Mouse (Mus musculus) right cerebral cortex, postnatal 14 days (tissue): ENCODE measurements around the gene Dmtf1.

Experiments
- DNase-seq: peaks from one replicate; pipeline ENCODE4 v3.0.0; 2022

Gene Dmtf1

DNA sequence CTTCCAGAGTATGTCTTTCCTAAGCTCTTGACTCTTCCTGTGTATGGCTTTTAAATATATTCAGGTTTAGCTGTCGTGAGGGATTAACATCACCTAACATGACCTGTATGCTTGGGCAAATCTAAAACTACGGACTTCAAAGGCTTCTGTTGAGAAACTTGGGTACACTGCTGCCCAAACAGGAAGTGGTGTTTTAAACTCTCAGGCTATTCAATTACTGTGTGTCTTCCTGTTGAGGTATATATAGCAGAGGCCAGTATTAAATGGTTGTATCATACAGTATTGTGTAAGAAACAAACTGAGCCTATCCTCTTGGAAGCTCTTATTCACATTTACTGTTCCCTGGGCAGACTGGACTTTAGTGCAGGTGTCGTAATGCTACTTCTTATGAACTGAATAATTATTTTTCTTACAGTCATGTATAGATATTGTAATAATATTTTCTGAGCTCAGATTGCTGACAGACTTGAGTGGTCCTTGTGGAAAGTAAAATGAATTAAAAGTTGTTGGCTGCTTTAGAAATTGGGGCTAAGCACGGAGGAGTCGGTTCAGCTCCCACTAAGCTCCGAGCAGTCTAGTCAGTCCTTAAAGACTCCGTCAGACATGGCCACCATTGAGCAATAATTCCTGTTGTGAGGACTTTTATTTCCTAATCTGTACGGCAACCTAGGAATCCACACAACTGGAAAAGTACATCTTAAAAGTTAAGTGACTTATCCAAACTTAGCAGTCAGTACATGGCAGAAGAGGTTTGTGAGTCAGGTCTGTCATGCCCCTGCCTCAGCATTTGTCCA, 54.1 kb downstream of the Dmtf1 start:
- no peak for DNase-seq

DNA sequence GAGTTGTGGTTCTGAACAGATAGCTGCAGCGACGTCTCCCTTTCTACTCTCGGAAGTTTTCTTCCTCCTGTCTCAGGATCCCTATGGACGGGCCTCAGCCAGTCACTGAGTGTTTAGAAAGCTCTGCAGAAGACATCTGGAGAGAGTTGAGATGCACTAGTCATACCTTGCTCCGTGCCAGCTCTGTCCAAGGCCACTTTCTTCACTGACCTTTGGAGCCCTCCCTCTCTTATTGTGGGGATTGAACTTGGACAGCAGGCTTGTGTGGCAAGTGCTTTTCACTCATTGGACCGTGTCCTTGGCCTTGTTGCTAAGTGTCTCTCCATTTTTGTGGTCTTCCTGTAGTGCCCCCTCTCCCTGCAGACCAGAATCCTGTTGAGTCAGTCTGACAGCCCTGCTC, 54.8 kb downstream of the Dmtf1 start:
- no peak for DNase-seq

DNA sequence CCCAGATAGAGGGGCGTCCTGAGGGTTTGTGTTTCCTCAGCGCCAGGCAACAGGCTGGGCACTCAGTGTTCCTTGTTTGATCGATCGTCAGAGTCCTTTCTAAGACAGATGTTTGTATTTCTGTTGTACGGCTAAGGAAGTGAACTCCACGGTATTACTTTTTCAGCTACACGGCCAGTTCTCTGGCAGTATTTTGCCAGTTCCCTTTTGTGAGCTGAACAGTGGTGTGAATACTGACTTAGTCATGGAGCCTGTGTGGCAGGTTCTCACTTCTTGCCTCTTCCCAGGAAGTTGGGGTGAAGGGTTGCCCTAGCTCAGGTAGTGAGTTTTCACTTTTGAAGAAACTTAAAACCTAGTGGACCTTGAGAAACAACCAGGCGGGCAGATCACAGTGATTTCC, 57.6 kb downstream of the Dmtf1 start:
- no peak for DNase-seq

DNA sequence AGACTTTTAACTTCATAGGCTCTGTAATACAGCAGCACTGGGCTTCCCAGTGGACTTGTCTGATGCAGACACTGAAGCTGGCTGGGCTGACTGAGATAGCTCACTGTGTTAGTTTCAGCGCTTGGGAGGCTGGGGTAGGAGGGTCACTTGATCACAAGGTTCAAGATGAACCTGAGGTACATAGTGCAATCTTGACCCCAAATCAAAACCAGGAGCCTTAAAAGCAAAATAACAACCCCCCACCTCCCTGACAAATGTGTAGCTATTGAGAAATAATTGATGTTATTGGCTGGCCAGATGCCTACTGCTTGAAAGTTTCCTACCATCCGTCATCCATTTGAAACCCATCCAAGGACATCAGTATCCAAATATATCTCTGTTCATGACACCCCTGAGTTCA, 58.9 kb downstream of the Dmtf1 start:
- DNase-seq: no peak

DNA sequence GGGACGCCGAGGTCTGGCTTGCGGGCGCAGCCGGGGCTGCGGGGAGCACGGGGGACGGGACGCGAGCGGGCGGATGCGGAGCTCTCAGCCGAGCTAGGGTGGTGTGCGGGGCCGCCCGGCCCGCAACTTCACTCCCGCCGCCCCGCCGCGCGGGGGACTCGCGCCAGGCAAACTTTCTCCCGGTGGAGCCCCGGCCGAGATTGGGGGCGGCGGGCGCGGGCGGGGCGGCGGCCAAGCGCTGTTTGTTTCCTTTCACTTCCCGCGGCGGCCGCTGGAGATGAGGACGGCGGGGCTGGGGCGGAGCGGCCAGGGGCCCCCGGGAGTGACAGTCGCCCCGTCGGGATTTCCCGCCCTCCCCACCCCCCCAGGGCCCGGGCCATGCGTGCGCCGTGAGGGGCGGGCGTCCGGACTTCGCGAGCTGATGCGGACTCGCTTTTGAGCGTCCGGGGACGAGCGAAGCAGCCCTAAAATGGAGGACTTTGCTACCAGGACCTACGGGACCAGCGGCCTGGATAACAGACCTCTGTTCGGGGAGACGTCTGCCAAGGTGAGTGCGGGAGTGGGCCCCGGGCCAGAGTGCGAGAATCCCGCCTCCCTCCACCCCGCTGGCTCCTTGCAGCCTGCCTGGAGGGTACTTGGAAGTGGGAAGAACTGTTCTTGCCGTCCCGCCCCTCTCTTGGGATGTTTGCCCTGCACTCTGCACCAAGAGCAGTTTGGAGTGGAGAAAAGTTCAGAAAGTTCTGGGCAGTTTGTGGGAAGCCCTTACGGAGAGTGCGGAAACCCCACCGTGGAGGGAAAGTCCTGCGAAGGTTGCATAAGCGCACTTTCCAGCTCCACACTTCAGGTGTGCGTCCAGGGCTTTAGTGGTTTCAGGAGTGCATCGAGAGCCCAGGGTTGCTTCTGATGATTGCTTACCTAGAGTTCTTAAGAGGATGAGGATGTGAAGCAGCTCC, 60.5 kb downstream of the Dmtf1 start:
- peak; percentile 25 for DNase-seq

DNA sequence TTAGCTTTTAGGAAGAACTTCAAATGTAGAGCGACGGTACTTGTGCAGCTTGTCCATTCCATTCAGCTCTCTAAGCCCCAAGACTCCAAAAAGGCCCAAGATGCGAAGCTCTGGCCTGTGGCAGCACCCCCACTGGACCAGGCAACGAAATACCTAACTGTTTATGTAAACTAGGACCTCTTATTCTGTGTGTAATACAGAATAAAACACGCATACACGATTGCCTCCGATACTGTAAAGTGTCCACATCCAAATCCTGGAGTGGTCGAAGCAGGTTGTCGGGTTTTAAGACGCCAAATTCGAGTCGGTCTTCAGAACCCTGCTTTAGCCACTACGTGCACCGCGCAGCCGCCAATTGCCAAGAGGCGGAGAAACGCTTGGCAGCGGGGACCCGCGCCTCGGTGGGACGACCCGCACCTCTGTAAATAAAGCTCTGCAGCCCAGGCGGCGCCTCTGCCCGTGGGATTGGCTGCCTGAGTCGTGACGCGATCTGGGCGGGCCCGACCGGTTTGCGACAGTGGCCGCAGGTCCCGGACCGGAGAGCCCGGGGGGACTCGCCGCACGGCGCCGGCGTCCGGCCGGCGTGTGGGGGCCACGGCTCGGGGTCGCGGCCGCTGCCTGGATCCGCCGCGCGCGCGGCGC, 61.2 kb downstream of the Dmtf1 start, which contains the start of gene Tmem243:
TSS of gene Tmem243 (plus strand) at position 462 of the 642 bp plus-strand sequence.
- DNase-seq: peak; percentile 81

DNA sequence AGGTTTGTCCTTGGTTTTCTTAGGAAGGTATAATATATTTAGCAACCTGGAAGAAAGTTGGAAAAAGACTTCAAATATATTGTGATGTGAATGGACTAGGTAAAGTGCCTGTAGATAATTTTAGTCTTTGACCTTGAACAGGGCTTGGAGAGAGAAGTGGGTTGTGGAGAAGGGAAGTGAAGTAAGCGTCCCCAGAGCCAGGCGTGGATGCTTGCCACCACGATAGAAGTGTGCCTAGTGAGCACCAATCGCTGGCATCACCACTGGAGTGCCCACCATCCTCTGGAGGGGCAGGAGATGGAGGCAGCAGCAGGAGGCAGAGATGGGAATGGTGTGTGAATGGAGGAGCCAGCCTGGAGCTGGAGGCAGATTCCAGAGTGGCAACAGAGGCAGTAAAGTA, 68.1 kb downstream of the Dmtf1 start:
- no peak for DNase-seq

DNA sequence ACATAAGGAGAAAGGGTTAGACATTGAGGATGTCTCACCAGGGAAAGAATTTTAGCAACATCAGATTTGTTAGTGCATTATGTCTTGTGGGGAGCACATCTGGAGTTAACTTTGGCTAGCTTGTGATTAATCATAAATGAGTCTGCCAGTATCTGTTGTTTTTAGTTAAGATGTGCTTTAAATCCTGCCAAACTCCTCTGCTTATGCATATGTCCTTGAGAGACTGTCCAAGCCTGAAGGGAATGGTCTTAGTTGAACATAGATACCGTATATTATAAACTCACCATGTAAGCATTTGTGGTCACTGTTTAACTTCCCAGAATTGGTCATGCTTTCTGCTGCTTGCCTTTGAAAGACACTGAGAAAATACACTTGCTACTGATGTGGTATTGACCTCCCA, 68.9 kb downstream of the Dmtf1 start:
- no peak for DNase-seq

DNA sequence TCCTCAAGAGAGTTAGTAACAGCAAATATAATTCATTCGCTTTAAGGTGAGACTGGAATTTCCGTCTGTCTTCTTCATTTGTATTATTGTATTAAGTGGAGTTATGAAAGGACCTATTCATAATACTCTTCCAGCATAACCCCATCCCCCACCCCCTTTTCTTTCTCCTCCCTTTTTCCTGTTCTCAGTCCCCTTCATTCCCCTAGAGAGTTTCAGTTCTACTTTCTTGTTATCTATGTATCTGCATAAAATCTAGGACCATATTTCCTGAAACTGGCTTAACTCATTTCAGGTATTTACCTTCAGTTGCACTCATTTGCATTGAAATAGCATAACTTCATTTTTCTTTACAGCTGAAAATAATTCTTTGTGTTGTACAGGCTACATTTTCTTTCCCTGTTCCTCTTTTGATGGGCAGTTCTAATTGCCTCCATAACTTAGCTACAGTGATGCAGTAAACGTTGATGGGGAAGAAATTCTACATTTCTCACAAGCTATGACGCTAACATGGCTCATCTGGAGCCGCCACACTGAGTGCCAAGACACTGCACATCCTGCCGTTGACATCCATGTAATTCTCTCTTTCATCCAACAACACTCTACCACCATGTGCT, 71.0 kb downstream of the Dmtf1 start:
- DNase-seq: no peak

DNA sequence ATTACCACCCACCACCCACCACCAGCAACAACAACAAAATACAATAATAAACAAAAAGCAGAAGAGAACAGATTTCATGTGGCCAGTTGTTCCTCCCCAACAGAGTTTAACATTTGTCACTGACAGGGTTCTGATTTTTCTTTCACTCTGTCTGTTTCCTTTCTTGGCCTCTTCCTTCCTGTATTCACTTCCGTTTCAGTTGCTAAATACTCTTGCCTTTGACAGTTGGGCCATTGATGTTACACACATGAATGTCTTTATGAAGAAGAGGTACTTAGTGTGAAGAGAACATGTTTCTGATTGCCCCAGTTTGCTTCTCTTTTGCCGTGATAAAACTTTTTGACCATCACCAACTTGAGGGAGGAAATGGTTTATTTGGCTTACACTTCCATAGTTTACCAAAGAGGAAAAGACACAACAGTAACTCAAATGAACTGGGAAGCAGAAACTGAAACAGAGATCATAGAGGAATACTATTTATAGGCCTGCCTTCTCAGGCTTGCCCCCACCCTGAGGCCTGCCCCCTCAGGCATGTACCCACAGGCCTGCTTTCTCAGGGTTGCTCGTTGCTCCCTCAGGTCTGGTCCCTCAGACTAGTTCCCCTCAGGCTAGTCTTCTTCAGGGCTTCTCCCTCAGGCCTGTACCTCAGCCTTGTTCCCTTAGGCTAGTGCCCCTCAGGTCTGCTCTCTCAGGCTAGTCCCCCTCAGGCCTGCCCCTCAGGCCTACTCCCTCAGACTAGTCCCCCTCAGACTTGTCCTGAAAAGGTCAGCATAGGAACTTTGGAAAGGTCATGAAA, 74.5 kb downstream of the Dmtf1 start:
- no peak for DNase-seq

DNA sequence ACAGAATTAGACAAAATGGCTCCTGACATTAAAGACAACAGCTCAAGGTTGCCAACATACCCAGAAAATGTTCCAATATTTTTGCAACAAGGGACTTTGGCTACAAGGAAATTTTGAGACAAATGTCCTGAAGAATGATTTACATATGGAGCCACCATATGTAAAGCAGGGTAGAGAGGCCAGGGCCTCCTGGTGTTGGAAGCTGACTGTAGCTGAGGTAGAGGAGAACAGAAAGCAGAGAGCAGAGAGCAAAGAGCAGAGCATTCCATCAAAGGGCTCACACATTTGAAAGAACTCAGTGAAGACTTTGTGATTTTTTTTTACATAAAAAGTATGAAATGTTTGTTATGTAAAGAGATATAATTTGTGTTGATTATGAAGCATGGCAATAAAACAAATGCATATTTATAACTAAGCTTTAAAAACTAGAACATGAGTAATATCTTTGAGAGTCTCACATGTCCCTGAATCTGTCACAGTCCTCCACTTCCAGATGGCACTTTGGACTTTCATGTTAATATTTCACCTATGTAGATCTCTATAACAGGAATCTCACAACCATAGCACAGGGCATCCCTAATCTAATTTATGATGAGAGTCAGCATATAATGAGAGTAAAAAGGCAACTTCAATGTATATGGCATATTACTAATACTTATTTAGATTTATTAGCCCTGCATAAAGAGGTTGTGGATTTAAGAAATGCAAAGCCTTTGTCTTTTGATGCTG, 81.6 kb downstream of the Dmtf1 start:
- DNase-seq: no peak

DNA sequence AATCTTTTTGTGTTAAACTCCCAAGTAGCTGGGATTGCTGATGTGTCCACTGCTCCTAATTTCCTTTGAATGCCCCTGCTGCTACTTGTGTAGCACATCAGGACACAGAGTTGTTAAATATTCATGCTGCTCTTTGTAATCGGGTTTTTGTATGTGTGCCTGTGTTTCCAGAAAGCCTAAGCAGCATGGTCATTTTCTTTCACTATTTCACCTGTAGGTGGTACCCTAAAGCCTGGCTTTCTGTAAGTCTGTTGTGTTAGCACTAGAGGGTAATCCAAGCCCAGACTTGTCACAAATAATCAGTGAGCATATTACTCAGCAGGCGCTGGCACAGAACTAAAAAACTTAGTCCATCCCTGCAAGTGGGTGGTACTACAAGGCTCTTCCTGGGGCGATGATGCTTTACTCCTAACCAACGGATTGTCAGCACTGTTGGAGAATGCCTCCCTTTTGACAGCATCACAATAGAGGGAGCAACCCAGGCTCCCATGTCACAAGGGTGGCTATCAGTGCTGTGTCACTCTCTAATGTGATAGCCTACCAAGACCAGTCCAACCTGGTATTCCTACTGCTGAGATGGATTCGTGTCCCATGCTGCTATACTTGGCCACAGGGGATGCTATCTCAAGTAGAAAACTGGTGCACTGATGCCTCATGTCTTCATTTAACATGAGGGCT, 88.3 kb downstream of the Dmtf1 start:
- DNase-seq: no peak

DNA sequence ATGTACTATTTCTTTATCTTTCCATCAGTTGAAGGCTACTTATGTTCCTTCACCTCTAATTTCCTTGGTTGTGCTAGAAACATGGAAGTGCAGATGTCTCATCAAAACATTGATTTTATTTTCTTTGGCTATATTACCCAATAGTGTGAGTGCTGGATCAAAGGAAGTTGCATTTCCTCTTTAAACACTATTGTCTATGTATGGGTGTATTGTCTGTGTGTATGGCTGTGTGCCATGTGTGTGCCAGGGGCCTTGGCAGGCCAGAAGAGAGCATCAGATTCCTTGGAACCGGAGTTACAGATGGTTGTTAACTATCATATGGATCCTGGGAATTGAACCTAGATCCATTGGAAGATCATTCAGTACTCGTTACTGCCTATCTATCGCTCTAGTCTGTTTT, 90.2 kb downstream of the Dmtf1 start:
- DNase-seq: no peak

DNA sequence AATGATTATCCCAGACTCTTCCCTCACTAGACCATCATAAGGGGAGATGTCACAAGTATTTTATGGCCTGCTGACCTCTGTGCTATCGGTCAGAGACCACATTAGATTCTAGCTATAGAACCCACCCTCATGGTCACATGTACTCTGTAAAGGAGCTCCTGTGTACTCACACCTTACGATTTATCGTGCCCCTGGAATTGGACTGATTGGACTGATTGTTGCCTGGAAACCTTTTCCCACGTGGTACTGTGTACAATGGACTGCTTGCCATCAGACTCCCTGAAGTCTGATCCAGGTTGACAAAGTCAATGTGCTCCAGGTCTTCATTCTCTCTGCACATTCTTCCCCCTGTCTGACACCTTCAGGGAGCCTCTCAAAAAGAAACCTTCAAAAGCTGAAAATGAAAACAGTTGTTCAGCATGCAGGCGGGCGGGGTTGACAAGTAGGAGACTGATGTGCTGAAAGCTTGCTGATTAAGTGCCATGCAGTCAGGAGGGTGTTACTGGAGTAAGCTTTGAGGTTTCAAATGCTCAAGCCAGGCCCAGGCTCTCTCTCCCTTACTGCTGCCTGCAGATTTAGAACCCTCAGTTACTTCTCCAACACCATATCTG, 91.9 kb downstream of the Dmtf1 start:
- DNase-seq: no peak

DNA sequence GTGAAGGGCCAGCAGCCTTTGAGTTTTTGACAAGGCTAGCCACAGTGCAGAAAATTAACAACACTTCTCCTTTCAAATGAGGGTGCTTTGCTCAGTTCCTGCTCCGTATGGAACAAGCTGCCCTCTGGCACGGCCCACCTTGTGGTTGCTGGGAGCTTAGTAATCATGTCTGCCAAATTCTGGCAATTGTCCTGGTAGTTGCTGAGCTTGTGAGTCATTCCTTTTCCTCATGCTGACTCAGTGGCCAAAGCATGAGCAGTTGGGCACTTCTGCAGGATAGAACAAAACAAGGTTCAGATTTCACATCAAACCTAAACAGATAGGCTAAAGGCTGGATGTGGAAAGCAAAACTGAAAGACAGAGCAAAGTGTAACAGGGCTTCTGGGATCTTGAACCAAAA, 92.7 kb downstream of the Dmtf1 start:
- DNase-seq: peak; percentile 6
